Mouse (Mus musculus): ENCODE results near the gene Ube2f.

The Ube2f gene

GRCm38 (mm10) chr1:91249564-91250414 is at the start of gene Ube2f:
Gene Ube2f, plus strand, starts transcription at chr1:91250304.
- DNase-seq (ENCODE audit: low read depth, low spot score) = peak; percentile 98

DNA sequence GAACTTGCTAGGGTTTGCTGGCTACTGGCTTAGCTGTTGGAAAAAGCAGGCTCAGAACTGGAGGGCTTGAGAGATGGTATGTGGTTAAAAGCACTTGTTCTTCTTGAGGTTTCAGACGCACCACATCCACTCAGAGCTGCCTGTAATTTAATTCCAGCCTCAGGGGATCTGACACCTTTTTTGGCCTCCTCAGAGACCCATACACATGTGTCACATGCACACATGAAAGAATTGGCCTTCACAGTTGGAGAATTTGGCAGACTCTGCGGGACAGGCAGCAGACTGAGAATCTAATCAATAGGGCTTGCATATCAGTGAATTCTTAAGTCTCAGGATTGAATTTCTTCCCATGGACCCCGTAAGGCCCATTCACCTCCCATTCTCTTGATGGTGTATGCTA is 49.0 kb upstream of the Ube2f start:
- DNase-seq (ENCODE audit: low read depth, low spot score) = no peak

GRCm38 (mm10) chr1:91204221-91204765 is 45.8 kb upstream of the Ube2f start:
- no peak for DNase-seq (ENCODE audit: low read depth, low spot score)

- no peak for DNase-seq (ENCODE audit: low read depth, low spot score)
Observed at GRCm38 (mm10) chr1:91205651-91206050, 44.5 kb upstream of the Ube2f start.

- DNase-seq (ENCODE audit: low read depth, low spot score) = no peak
Observed at GRCm38 (mm10) chr1:91206336-91206735, 43.8 kb upstream of the Ube2f start.

DNA sequence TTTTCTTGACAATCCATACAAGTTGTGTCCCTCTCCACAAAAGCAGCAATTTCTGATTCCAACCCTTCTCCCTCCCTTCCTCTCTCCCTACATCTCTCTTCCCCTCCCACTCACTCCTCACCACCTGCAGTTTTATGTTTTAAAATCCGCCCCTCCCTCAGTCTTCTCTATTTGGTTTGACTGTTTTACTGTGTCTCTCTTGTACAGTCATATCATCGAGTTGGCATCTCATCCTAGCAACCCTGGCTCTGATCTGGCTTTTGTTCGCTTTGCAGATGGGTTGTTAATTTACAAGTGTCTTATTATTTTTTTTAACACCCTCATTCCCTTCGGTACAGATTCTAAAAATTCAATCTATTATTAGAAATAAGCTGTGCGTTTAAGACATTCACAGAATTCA is 43.2 kb upstream of the Ube2f start:
- no peak for DNase-seq (ENCODE audit: low read depth, low spot score)

DNA sequence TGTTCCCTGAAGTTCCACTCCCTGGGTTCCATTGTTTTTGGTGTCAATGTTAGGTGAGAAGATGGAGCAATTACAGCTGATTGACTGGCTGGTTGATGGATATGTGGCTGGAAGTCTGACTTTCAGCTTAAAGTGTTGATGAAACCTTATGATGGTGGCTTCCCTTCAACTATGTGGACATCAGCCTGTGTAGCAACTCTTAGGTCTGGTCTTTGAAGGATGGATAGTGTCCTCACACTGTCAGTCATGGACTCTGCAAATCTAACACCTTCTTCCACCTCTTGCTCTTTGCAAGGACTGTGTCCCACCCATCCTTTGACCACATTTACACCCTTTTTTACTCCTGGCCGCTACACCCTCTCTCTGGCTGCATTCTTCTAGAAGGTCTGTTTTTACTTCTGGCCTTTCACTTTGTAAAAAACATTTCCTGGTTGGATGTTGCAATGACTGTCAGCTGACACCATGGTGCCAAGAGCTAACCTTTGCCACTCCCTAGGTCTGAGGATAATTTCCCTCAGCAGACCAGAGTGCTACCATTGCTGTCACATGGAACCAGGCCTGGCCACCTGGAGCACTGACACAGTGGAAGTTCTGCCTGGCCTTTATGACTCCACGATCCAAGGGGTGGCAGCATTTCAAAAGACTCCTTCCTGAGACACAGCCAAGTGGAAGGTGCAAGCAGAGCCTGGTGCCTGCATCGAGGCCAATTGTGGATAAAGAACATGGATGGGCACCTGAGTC is 42.6 kb upstream of the Ube2f start:
- no peak for DNase-seq (ENCODE audit: low read depth, low spot score)

DNA sequence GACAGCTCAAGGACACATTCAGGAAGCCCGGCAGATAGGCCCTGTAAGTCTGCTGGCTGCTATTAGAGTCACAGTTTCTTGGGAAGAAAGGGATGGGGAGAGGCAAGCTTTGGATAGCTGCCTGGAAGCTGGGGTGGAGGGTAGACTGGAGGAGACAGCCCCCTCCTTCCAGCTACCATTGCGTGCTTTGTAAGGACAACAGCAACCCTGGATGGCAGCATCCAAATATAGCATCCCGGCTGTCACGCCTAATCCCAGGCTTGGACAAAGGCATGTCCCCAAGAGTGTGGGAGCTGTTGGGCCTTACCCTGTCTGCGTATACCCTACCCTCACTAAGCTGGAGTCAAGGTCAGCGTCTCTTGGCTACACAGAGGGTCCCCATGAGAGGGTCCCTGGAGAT is 40.8 kb upstream of the Ube2f start:
- no peak for DNase-seq (ENCODE audit: low read depth, low spot score)

GRCm38 (mm10) chr1:91209785-91210184 is 40.3 kb upstream of the Ube2f start:
- DNase-seq (ENCODE audit: low read depth, low spot score) = no peak

DNA sequence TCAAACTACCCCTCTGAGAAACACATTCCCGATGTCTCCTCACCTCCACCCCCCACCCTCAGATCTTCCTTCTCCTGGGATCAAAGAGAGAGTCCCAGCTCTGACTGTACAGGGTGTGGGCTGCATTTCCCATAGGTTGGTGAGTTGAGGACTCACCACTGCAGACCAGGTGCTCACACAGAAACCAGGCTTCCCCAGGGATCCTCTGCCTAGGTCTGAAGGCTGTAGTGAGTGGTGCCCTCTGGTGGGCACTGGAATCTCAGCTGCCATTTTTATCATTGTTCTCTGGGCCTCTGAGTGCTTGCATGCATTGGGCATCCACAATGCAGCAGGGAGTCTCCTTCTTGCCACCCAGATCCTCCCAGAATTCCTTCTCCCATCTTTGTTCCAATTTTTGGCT is 39.0 kb upstream of the Ube2f start:
- peak; percentile 69 for DNase-seq (ENCODE audit: low read depth, low spot score)

DNA sequence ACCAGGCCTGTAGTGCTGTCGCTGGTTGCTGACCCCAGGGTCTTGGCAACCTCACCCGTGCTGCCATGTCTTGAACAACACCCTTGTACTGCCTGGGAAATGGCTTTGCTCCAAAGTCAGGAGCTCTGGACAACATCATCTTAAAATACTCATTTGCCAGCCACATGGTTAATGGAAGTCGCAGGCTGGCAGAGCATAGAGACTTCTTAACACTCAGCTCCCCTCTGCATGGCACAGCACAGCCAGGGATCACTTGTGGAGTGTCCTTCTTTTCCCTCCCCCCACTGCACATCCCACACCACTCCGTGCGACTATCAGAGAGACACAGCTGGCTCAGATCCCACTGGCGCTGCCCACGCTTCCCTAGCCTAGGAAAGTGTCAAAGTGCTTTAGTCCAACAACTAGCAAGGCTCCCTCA is 38.5 kb upstream of the Ube2f start:
- DNase-seq (ENCODE audit: low read depth, low spot score) = no peak

DNA sequence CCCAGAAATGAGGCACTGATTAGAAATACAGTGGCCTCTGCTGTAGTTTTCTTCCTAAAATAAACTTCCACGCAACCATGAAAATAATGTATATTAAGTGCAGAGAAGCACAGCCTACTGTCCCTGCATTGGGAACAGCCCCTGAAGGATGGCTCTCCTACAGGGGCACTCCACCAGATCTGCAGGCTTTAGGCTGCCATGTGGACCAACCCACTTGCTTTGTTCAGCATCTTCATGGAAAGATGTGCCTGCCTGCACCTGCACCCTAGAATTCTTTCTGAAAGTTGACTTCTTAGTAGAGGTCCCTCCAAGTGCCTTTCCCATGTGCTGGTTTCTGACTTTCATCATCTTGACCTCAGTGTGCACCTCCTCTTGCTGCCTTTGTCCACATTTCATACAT is 34.8 kb upstream of the Ube2f start:
- no peak for DNase-seq (ENCODE audit: low read depth, low spot score)

DNA sequence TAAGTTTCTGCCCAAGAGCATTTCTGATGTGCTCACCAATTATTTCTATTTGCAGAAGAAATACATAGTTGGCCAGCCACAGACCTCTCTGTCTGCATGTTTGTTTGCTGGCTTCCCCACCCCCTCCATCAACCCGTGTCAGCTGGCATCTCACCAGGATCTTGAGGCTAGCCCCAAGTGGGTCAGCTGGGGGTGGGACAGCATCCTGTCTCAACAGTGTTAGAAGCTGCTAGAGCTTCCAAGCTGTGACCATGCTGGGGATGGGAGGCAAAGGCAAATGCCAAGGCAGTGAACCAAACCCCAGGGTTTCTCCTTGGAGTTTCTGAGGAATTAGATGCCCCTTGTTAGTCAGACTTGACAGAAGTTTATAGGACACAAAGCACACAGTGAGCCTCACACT is 34.1 kb upstream of the Ube2f start:
- DNase-seq (ENCODE audit: low read depth, low spot score) = no peak

- no peak for DNase-seq (ENCODE audit: low read depth, low spot score)
Observed at GRCm38 (mm10) chr1:91216504-91217267, 33.4 kb upstream of the Ube2f start.

GRCm38 (mm10) chr1:91219641-91220321 is 30.3 kb upstream of the Ube2f start:
- no peak for DNase-seq (ENCODE audit: low read depth, low spot score)

GRCm38 (mm10) chr1:91220322-91220672 is 29.8 kb upstream of the Ube2f start:
- no peak for DNase-seq (ENCODE audit: low read depth, low spot score)

DNA sequence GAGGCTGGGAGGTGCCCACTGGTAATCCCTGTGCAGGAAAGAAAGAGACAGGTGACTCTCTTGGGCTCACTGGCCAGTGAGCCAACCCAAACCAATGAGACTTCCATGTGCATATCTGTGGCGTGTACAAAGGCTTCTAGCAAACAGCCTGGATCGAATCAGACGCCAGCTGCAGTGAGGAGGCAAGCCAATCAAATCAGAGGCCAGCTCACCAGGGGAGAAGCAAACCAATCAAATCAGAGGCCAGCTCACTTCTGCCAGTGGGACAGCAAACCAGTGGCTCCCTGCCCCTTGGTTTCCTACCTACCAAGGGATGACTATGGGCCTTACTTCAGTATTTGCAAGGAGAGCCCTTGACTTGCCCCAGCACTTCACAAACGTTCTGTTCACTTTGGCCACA is 23.5 kb upstream of the Ube2f start:
- no peak for DNase-seq (ENCODE audit: low read depth, low spot score)

DNA sequence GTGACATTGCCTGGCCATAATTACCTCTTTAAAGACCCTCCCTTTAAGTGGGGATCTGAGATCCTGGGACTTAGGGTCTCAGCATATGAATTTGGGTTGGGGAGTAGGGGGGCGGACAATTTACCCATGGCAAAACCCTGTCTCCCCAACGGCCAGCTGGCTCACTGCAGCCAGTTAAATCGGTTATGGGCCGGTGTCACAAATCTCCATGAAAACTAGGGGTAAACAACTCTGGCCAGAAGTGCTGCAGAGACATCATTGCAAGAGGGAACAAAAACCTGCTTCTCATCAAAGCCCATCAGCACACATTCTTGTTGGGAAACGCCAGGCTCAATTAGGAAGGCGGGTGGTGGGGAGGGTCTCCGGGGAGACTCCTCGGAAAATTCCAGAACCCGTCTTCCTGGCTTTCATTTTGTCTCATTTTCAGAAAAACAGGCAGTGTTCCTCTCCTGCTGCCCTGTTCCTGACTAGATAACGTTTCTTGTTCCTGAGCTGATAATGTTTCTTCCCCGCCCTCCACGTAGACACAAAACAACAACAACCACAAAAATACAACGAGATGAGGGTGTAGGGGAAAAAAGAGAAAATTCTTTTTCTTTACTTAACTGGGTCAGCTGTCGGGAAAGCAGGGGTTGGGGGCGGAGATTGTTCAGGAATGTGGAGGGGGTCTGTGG is 22.6 kb upstream of the Ube2f start:
- peak; percentile 37 for DNase-seq (ENCODE audit: low read depth, low spot score)

DNA sequence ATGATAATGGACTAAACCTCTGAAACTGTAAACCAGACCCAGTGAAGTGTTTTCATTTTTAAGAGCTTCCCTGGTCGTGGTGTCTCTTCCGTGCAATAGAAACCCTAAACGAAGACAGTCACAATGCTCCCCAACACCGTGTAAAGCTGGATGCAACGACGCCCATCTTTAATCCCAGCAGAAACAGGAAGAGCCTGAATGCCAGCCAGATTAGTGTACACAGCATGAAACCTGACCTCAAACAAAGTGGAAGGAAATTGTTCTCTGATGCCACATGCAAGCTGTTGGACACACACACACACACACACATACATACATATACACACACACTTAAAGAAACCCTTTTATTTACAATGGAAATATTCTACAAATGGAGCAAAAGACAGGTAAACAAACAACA is 19.0 kb upstream of the Ube2f start:
- no peak for DNase-seq (ENCODE audit: low read depth, low spot score)

- DNase-seq (ENCODE audit: low read depth, low spot score) = no peak
Observed at GRCm38 (mm10) chr1:91231896-91232295, 18.2 kb upstream of the Ube2f start.

GRCm38 (mm10) chr1:91235395-91235794 is 14.7 kb upstream of the Ube2f start:
- DNase-seq (ENCODE audit: low read depth, low spot score) = no peak
